Mouse (Mus musculus) myocyte (in vitro differentiated cells): ENCODE measurements around the gene Luc7l3. TPM values are rescaled to one million over a fixed set of nuclear protein-coding genes. Genes with fewer than 3 reads are reported as not detected.

ENCODE experiments used
- H3K27me3 ChIP-seq: one replicate; pipeline ENCODE4 v1.6.1; 2011; ENCODE audit not compliant: control insufficient read depth, insufficient read depth, insufficient read length
- H3K36me3 ChIP-seq: one replicate; pipeline ENCODE4 v1.6.1; 2011; ENCODE audit not compliant: control insufficient read depth, insufficient read depth
- H3K4me2 ChIP-seq: one replicate; pipeline ENCODE4 v1.6.1; 2011; ENCODE audit warnings: low read depth, control low read depth
- H3K4me3 ChIP-seq: one replicate; pipeline ENCODE4 v1.5.1; 2011; ENCODE audit warnings: mild to moderate bottlenecking, control low read depth, moderate library complexity
- H3K79me2 ChIP-seq: one replicate; pipeline ENCODE4 v1.6.1; 2011; ENCODE audit not compliant: control insufficient read depth, insufficient read depth
- H3ac ChIP-seq: one replicate; pipeline ENCODE4 v1.6.1; 2011; ENCODE audit not compliant: control insufficient read depth, insufficient read length
- CEBPB ChIP-seq: IDR thresholded peaks from 2 replicates; pipeline ENCODE4 v1.6.1; 2011; ENCODE audit warnings: mild to moderate bottlenecking, moderate library complexity; ENCODE audit not compliant: poor library complexity, insufficient read depth, severe bottlenecking
- MAX ChIP-seq: IDR thresholded peaks from one replicate; pipeline ENCODE4 v1.6.1; 2011; ENCODE audit warnings: low read depth, mild to moderate bottlenecking, control low read depth
- MYOD1 ChIP-seq, 3 experiments: IDR thresholded peaks; one replicate each; pipeline ENCODE4 v1.6.1; 2011; ENCODE audit warnings: control low read depth in 2 of 3, low read depth in 2 of 3, mild to moderate bottlenecking in 2 of 3, moderate library complexity in 1 of 3; ENCODE audit not compliant: insufficient read length in 2 of 3, control insufficient read depth in 1 of 3
- MYOG ChIP-seq, 3 experiments: IDR thresholded peaks; one replicate each; pipeline ENCODE4 v1.6.1; 2011; ENCODE audit warnings: control low read depth in 2 of 3, low read depth in 2 of 3, mild to moderate bottlenecking in 2 of 3; ENCODE audit not compliant: insufficient read length in 2 of 3, control insufficient read depth in 1 of 3, insufficient read depth in 1 of 3
- POLR2A ChIP-seq: IDR thresholded peaks from one replicate; pipeline ENCODE4 v1.6.1; 2011; ENCODE audit warnings: low read depth, mild to moderate bottlenecking, control low read depth, moderate library complexity; ENCODE audit not compliant: insufficient read length
- POLR2AphosphoS2 ChIP-seq: IDR thresholded peaks from one replicate; pipeline ENCODE4 v1.6.1; 2011; ENCODE audit warnings: low read depth, control low read depth; ENCODE audit not compliant: insufficient read length
- REST ChIP-seq: IDR thresholded peaks from one replicate; pipeline ENCODE4 v1.6.1; 2011; ENCODE audit warnings: mild to moderate bottlenecking, control low read depth, moderate library complexity; ENCODE audit not compliant: insufficient read depth, insufficient read length
- TCF3 ChIP-seq: IDR thresholded peaks from one replicate; pipeline ENCODE4 v1.6.1; 2011; ENCODE audit warnings: low read depth, control low read depth; ENCODE audit not compliant: insufficient read length
- USF1 ChIP-seq: IDR thresholded peaks from one replicate; pipeline ENCODE4 v1.6.1; 2011; ENCODE audit warnings: low read depth, mild to moderate bottlenecking, control low read depth, moderate library complexity
- polyA plus RNA-seq: library from polyadenylated mRNA; unstranded; fragments of >200 nt; fragmentation: generic; extraction: Trizol; gene quantifications from one replicate; pipeline ENCODE4 v1.2.1, GENCODE M21; 2012; ENCODE audit warnings: missing spikeins

Luc7l3 gene
- polyA plus RNA-seq, 1 experiment = 15.4 TPM

DNA sequence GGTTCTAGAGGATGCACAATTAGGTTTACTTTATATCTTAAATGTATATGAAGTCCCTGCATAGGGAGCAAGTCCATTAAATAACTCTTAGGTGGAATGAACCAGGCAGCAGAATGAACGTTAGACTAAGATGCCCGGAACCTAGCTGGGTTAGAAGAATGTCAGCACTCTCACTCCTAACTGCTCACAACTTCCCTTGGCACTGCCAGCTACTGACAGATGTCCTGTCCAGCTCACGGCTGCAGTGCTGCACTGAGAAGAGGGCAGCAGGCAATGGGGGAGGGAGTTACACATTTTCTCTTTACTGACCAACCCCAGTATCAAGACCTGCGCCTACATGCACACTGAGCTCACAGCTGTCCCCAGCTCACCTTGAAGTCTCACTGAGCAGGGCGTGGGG, 34.7 kb downstream of the Luc7l3 start:
- TF ChIP-seq MYOD1 (IDR thresholded peaks at IDR 0.05; ENCODE audit: control insufficient read depth in 1 of 3, insufficient read length in 2 of 3, low read depth in 2 of 3) = no peak
- no peak for TF ChIP-seq MYOG (IDR thresholded peaks at IDR 0.05; ENCODE audit: control insufficient read depth in 1 of 3, insufficient read depth in 1 of 3, insufficient read length in 2 of 3, low read depth in 2 of 3)
- TF ChIP-seq POLR2AphosphoS2 = peak; percentile 16
- no peaks in the 10 kb centered on the region for H3K27me3 ChIP-seq
- H3ac ChIP-seq = no peak overlapping the region
- no peak overlapping the region for H3K4me3 ChIP-seq
- no peak overlapping the region for H3K4me2 ChIP-seq
- no peaks in the 10 kb centered on the region for H3K79me2 ChIP-seq
- H3K36me3 ChIP-seq = peaks cover 56% of the 10 kb centered on the region

DNA sequence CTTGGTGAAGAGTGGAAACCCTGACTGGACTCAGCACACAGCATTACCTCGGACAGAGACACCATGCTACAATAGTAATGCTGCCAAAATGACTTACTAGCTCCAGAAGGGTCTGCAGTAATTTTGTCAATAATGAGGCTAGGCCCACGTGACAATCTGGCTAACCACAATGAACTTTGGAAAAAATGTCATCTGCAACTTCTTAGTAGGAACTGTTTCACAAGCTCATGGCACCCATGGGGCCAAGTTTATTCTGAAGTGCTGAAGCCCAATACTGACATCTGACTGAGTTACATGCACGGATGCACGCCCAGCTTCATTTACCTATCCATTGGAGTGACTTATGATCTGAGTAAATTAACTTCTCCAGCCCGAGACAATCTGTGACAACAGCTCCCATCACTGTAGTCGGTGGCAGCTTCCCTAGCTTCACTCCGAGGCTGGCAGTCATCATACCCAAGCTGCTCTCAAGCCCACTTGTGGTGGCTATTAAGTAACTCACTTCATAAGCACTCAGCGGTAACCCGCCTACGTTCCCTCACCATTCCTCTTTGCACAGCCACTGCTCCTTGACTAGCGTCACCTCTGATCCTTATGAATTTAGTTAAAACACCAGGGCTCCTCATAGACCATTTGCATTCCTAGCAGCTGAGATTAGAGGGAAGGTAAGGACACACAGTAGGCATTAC, 35.8 kb downstream of the Luc7l3 start:
- Histone ChIP-seq H3K27me3 (no peaks in the 10 kb centered on the region), H3K36me3 (peaks cover 45% of the 10 kb centered on the region), H3ac (no peak overlapping the region), H3K79me2 (no peaks in the 10 kb centered on the region), H3K4me3 (no peak overlapping the region), H3K4me2 (no peak overlapping the region)
- TF ChIP-seq CEBPB = no peak
- no peak for TF ChIP-seq MYOG (IDR thresholded peaks at IDR 0.05; ENCODE audit: control insufficient read depth in 1 of 3, insufficient read depth in 1 of 3, insufficient read length in 2 of 3, low read depth in 2 of 3)
- TF ChIP-seq TCF3 = no peak
- TF ChIP-seq POLR2AphosphoS2 = peak; percentile 22
- no peak for TF ChIP-seq MYOD1 (IDR thresholded peaks at IDR 0.05; ENCODE audit: control insufficient read depth in 1 of 3, insufficient read length in 2 of 3, low read depth in 2 of 3)
- TF ChIP-seq POLR2A = no peak
- no peak for TF ChIP-seq MAX
- TF ChIP-seq REST = no peak

DNA sequence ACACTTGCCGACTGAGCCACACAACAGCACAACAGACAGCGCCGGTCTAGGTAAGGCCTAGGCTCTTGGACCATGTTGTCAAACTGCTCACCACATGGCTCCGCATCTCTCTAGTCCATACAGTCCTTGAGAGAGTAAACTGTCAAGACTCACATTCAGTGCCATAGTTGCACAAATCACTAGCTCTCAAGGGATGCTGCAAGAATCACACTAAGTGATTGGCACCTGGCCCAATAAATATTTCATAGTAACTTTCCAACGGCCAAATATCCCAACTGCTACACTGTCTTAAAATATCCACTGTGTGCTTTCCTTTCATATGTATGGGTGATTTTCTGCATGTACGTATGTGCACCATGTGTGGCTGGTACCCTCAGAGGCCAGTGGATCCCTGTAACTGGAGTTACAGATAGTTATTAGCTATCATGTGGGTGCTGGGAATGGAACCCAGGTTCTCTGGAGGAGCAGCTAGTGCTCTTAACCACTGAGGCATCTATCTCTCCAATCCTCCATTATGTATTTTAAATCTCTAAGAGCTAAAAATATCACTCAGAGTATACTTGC, 38.2 kb downstream of the Luc7l3 start:
- no peaks in the 10 kb centered on the region for H3K79me2 ChIP-seq
- no peak overlapping the region for H3K4me3 ChIP-seq
- TF ChIP-seq POLR2AphosphoS2 = peak; percentile 82
- no peak for TF ChIP-seq REST
- no peaks in the 10 kb centered on the region for H3K27me3 ChIP-seq
- no peak overlapping the region for H3K4me2 ChIP-seq
- peaks cover 31% of the 10 kb centered on the region for H3K36me3 ChIP-seq
- H3ac ChIP-seq = no peak overlapping the region

- H3K27me3 ChIP-seq = no peaks in the 10 kb centered on the region
Measured at GRCm38 (mm10) chr11:94282291-94282690, 39.5 kb downstream of the Luc7l3 start.

DNA sequence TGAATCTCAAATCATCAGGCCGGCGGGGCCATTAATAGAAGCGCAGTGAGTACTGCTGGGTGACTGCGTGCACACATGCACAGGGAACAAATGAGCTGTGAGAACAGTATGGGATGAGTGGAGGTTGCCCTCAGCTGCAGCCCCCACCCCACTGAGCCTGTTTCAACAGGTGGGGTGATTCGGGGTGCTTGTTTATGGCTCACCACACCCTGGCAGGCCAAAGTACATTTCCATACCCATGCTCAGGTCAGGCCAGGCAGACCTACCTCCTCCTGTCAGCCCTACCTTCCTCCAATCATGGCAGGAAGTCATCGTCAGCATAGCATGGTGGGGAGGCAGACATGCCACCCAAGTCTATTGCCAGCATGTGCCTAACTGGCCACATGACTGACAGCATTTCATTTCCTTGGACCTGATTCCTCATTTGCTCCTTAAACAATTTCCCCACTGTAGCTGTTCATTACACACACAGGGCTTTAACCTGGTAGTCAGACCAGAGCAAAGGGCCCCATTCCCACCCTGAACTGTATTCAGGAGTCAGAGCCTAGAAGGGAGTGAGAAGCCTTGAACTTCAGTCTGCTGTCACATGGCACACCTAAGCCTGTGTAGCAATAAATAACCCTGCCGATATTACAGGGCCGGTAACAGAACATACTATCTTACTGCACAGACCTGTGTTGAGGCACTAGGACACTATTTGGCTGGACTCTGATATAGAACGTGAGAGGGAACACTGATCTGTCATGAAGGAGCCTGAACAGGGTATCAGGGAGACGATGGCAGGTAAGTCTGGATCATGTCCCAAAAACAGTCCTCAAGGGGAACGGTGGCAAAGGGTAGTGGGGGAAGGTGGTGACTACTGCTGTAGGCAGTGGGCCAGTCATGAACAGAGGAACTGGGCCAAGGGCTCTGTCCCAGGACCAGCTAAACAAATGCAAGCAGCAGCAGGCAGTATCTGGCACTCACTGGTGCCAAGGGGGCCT, 40.3 kb downstream of the Luc7l3 start, which contains the start of gene Gm21885:
Gene Gm21885, plus strand, starts transcription at position 675 of the 983 bp plus-strand sequence.
- Histone ChIP-seq H3K4me3 (no peak within 1 kb of the TSS), H3K36me3 (peaks cover 24% of the 10 kb centered on the region), H3K4me2 (no peak within 1 kb of the TSS), H3ac (no peak within 1 kb of the TSS), H3K27me3 (no peaks in the 10 kb centered on the region), H3K79me2 (no peaks in the 10 kb centered on the region)
- TF ChIP-seq CEBPB (no peak), POLR2AphosphoS2 (peak; percentile 96), POLR2A (peak; percentile 50)

More at GRCm38 (mm10) chr11:94282291-94282690, 39.5 kb downstream of the Luc7l3 start:
- no peaks in the 10 kb centered on the region for H3K79me2 ChIP-seq
- no peak overlapping the region for H3ac ChIP-seq
- no peak overlapping the region for H3K4me3 ChIP-seq
- TF ChIP-seq USF1 (no peak), POLR2AphosphoS2 (peak; percentile 79), MYOD1 (IDR thresholded peaks at IDR 0.05; ENCODE audit: control insufficient read depth in 1 of 3, insufficient read length in 2 of 3, low read depth in 2 of 3) (no peak)
- peaks cover 30% of the 10 kb centered on the region for H3K36me3 ChIP-seq
- H3K4me2 ChIP-seq = no peak overlapping the region

DNA sequence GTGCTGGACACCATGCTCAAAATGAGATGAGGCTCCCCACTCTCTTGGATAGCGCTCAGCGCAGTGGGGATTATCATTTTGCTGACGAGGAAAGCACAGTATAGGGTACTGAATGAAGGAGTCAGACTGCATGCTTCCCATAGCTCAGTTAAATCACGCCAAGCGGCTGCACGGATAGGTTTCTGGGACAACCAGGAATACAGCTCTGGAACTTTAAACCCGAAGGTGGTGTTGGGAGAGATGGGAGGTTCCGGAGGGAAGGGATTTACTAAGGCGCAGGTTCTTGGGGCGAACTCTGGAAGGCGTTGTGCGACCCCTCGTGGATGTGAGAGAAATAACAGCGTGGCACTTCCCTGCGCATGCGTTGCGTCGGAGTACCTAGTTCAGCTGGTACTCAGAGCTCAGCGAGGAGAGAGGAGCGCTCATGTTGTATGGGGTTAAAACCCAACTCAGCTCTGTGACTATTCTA, 44.9 kb downstream of the Luc7l3 start:
- H3K4me2 ChIP-seq = peak overlapping the region; percentile 69
- H3K36me3 ChIP-seq = no peaks in the 10 kb centered on the region
- peak; percentile 82 for TF ChIP-seq POLR2AphosphoS2
- no peak for TF ChIP-seq USF1
- TF ChIP-seq MYOG (IDR thresholded peaks at IDR 0.05; ENCODE audit: control insufficient read depth in 1 of 3, insufficient read depth in 1 of 3, insufficient read length in 2 of 3, low read depth in 2 of 3) = no peak
- TF ChIP-seq POLR2A = peak; percentile 64
- no peaks in the 10 kb centered on the region for H3K27me3 ChIP-seq
- peak overlapping the region; percentile 1 for H3K4me3 ChIP-seq
- no peak overlapping the region for H3ac ChIP-seq
- H3K79me2 ChIP-seq = no peaks in the 10 kb centered on the region
